Mouse (Mus musculus): ENCODE measurements around the gene Sipa1l2. TPM values are rescaled to one million over a fixed set of nuclear protein-coding genes. Genes with fewer than 3 reads are reported as not detected.
"Not testable (repeated sequence)": the region's sequence is repeated elsewhere in the genome, so short reads cannot be mapped to it uniquely, and the experiment has no call there.

Sipa1l2 gene
- polyA plus RNA-seq, 1 experiment from 2014 or later = 4.9 TPM

GRCm38 (mm10) chr8:125522151-125522550, 47.5 kb downstream of the Sipa1l2 start:
- Histone ChIP-seq H3K4me2 (ENCODE audit: low read depth, low read length) (no peak overlapping the region), H3K27ac (ENCODE audit: low read length) (no peak overlapping the region), H3K27me3 (replicated peaks; ENCODE audit: control insufficient read depth, insufficient read depth, low read length) (no peaks in the 10 kb centered on the region), H3K4me1 (ENCODE audit: control insufficient read depth, insufficient read depth, low read length) (peaks cover 33% of the 10 kb centered on the region), H3K36me3 (ENCODE audit: control insufficient read depth, insufficient read depth, low read length) (no peaks in the 10 kb centered on the region), H3K9ac (ENCODE audit: low read depth, low read length) (no peak overlapping the region), H3K4me3 (ENCODE audit: low read length) (no peak overlapping the region), H3K9me3 (ENCODE audit: control insufficient read depth, low read length) (no peaks in the 10 kb centered on the region)
- ATAC-seq = no peak
- WGBS = 67% methylated on average over 6 of the region's 6 CpGs

DNA sequence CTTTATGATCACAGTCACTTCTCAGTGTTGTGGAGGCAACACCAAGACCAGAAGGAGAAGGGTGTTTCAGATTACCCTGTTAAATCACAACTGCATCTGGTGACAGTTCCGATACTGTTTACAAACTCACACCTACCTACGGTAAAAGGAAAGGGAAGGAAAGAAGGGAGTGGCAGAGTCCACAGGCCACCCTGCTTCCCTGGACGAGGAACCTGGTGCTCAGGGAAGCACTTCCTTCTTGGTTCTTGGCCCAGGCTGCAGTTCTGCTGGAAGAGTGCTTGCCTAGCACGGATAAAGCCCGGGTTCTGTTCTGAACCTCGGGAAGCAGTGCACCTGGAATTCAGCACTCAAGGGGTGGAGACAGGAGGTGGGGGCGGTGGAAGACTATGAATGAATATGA, 48.5 kb downstream of the Sipa1l2 start:
- ATAC-seq = peak; percentile 60
- H3K4me3 ChIP-seq (ENCODE audit: low read length) = no peak overlapping the region
- no peak overlapping the region for H3K4me2 ChIP-seq (ENCODE audit: low read depth, low read length)
- H3K9ac ChIP-seq (ENCODE audit: low read depth, low read length) = no peak overlapping the region
- H3K9me3 ChIP-seq (ENCODE audit: control insufficient read depth, low read length) = no peaks in the 10 kb centered on the region
- H3K27me3 ChIP-seq (replicated peaks; ENCODE audit: control insufficient read depth, insufficient read depth, low read length) = no peaks in the 10 kb centered on the region
- 44% methylated on average over 7 of the region's 7 CpGs for WGBS
- no peaks in the 10 kb centered on the region for H3K36me3 ChIP-seq (ENCODE audit: control insufficient read depth, insufficient read depth, low read length)
- peaks cover 30% of the 10 kb centered on the region for H3K4me1 ChIP-seq (ENCODE audit: control insufficient read depth, insufficient read depth, low read length)
- H3K27ac ChIP-seq (ENCODE audit: low read length) = no peak overlapping the region

- ATAC-seq = not testable (repeated sequence)
- 90% methylated on average over 2 of the region's 2 CpGs for WGBS
Observed at GRCm38 (mm10) chr8:125520308-125520707, 49.3 kb downstream of the Sipa1l2 start.

DNA sequence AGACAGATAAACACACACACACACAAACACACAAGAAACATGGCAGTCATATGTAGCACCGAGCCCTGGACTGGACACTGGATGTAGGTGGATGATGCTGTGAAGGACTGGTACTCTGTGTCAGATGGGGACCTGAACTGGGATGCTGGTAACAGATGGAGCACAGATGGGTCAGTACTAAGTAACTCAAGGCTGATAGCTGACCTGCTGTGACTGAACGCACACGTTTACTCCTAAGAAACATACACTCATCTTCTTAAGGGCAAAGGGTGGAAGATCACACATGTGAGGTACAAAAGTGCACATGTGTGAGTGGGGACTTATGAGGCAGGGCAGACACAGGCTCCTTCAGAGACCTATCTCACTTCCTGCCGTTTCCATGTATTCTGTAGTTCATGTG, 50.7 kb downstream of the Sipa1l2 start:
- Histone ChIP-seq H3K4me3 (ENCODE audit: low read length) (no peak overlapping the region), H3K9me3 (ENCODE audit: control insufficient read depth, low read length) (no peaks in the 10 kb centered on the region), H3K4me1 (ENCODE audit: control insufficient read depth, insufficient read depth, low read length) (peaks cover 32% of the 10 kb centered on the region), H3K9ac (ENCODE audit: low read depth, low read length) (no peak overlapping the region), H3K27me3 (replicated peaks; ENCODE audit: control insufficient read depth, insufficient read depth, low read length) (no peaks in the 10 kb centered on the region), H3K4me2 (ENCODE audit: low read depth, low read length) (no peak overlapping the region), H3K36me3 (ENCODE audit: control insufficient read depth, insufficient read depth, low read length) (no peaks in the 10 kb centered on the region), H3K27ac (ENCODE audit: low read length) (no peak overlapping the region; the same call in 1 of the 2 replicates)
- WGBS = 72% methylated on average over 4 of the region's 4 CpGs
- ATAC-seq = no peak

More at GRCm38 (mm10) chr8:125520308-125520707, 49.3 kb downstream of the Sipa1l2 start:
- H3K4me1 ChIP-seq (ENCODE audit: control insufficient read depth, insufficient read depth, low read length) = peaks cover 30% of the 10 kb centered on the region
- not testable (repeated sequence) for H3K4me2 ChIP-seq (ENCODE audit: low read depth, low read length); H3K27me3 ChIP-seq (replicated peaks; ENCODE audit: control insufficient read depth, insufficient read depth, low read length); H3K9me3 ChIP-seq (ENCODE audit: control insufficient read depth, low read length); H3K36me3 ChIP-seq (ENCODE audit: control insufficient read depth, insufficient read depth, low read length); H3K9ac ChIP-seq (ENCODE audit: low read depth, low read length); H3K27ac ChIP-seq (ENCODE audit: low read length); H3K4me3 ChIP-seq (ENCODE audit: low read length)

DNA sequence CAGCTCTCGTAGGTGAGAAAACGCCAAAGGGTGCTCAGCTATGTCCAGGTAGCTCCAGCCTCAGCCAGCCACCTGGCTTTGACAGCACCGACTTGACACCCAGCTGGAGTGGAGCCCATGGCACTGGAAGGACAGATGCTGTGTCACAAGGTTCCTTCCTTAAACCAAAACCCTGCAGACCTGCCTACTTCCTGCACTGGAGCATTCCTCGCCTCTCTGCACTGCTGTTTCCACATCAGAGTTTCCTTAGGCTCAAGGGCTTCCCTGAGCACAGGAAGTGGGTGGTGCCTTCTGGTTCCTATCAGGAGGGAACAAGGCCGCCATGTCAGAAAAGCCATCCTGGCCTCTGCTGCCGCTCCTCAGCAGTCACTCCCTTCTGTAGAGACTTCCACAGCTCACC, 51.3 kb downstream of the Sipa1l2 start:
- no peak overlapping the region for H3K4me2 ChIP-seq (ENCODE audit: low read depth, low read length)
- no peak overlapping the region for H3K9ac ChIP-seq (ENCODE audit: low read depth, low read length)
- H3K36me3 ChIP-seq (ENCODE audit: control insufficient read depth, insufficient read depth, low read length) = no peaks in the 10 kb centered on the region
- no peak overlapping the region for H3K4me3 ChIP-seq (ENCODE audit: low read length)
- ATAC-seq = no peak; the same call in 1 of the 2 replicates
- whole genome bisulfite sequencing = 74% methylated on average over 6 of the region's 6 CpGs
- H3K27me3 ChIP-seq (replicated peaks; ENCODE audit: control insufficient read depth, insufficient read depth, low read length) = no peaks in the 10 kb centered on the region
- peak overlapping the region; percentile 38; the same call in 1 of the 2 replicates for H3K27ac ChIP-seq (ENCODE audit: low read length)
- peaks cover 37% of the 10 kb centered on the region for H3K4me1 ChIP-seq (ENCODE audit: control insufficient read depth, insufficient read depth, low read length)
- no peaks in the 10 kb centered on the region for H3K9me3 ChIP-seq (ENCODE audit: control insufficient read depth, low read length)

DNA sequence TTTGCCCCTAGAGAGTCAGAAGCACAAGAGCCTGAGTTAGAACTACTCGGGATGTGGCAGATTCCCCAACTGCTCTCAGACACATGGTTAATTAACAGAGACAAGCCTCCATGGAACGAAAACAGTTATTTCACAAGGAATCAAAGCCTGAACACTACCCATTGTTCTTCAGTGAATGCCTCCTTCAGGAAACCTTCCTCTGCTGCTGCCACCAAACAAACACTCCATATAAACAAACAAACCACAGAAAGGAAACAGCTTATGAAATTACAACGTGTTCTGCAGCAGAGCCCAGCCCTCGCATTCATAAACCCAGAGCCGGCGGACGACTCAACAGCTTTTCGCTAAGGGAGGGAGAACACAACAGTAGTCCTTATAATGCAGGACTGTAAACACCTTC, 52.2 kb downstream of the Sipa1l2 start:
- Histone ChIP-seq H3K27me3 (replicated peaks; ENCODE audit: control insufficient read depth, insufficient read depth, low read length) (no peaks in the 10 kb centered on the region), H3K36me3 (ENCODE audit: control insufficient read depth, insufficient read depth, low read length) (no peaks in the 10 kb centered on the region), H3K4me3 (ENCODE audit: low read length) (no peak overlapping the region), H3K4me1 (ENCODE audit: control insufficient read depth, insufficient read depth, low read length) (peaks cover 29% of the 10 kb centered on the region), H3K9me3 (ENCODE audit: control insufficient read depth, low read length) (no peaks in the 10 kb centered on the region), H3K27ac (ENCODE audit: low read length) (0 out of 2 replicates have a peak overlapping the region, but pooled peaks have one; percentile 10), H3K9ac (ENCODE audit: low read depth, low read length) (no peak overlapping the region), H3K4me2 (ENCODE audit: low read depth, low read length) (no peak overlapping the region)
- WGBS = 68% methylated on average over 8 of the region's 8 CpGs
- ATAC-seq = no peak

DNA sequence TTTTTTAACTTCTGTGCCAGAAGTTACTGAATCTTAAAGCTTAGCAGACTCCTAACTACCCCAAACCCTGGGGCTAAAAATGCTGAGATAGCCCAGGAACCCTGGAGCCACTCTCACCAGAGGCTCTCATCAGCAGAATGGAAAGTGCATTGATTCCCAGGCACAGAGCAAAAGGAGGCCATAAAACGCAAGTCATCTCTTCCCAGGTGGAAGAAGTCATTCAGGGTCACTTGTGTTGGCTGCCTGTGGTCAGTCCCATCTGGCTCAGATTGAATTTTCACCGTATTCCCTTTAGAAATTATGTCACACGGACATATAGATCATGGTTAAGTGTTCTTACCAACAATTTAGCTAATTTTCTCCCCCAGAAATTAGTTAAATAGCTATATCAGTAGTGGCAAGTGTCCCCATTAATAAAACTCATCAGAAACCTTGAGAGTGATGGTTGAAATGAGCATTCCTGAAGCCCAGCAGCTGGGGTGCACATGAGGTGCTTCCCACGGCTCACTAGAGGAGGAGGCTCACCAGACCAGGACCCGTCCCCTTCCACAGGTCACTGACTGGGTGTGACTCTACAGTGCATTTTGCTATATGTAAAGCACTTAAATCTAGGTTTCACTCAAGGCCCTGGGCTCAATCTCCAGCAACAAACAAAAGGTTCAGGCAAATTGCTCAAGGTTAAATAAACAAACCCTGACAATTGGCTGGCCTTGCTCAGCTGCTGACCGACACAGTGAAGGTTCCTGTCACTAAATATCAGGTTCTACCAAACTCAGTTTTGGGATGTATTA, 53.3 kb downstream of the Sipa1l2 start:
- Histone ChIP-seq H3K4me1 (ENCODE audit: control insufficient read depth, insufficient read depth, low read length) (peaks cover 26% of the 10 kb centered on the region), H3K27me3 (replicated peaks; ENCODE audit: control insufficient read depth, insufficient read depth, low read length) (no peaks in the 10 kb centered on the region), H3K27ac (ENCODE audit: low read length) (no peak overlapping the region), H3K9ac (ENCODE audit: low read depth, low read length) (no peak overlapping the region), H3K4me3 (ENCODE audit: low read length) (no peak overlapping the region), H3K9me3 (ENCODE audit: control insufficient read depth, low read length) (no peaks in the 10 kb centered on the region), H3K4me2 (ENCODE audit: low read depth, low read length) (no peak overlapping the region), H3K36me3 (ENCODE audit: control insufficient read depth, insufficient read depth, low read length) (no peaks in the 10 kb centered on the region)
- 62% methylated on average over 6 of the region's 6 CpGs for WGBS
- no peak for ATAC-seq

- 57% methylated on average over 8 of the region's 8 CpGs for WGBS
- Histone ChIP-seq H3K9me3 (ENCODE audit: control insufficient read depth, low read length) (no peaks in the 10 kb centered on the region), H3K4me2 (ENCODE audit: low read depth, low read length) (no peak overlapping the region), H3K4me1 (ENCODE audit: control insufficient read depth, insufficient read depth, low read length) (peaks cover 24% of the 10 kb centered on the region), H3K9ac (ENCODE audit: low read depth, low read length) (no peak overlapping the region), H3K27ac (ENCODE audit: low read length) (no peak overlapping the region), H3K4me3 (ENCODE audit: low read length) (no peak overlapping the region), H3K27me3 (replicated peaks; ENCODE audit: control insufficient read depth, insufficient read depth, low read length) (no peaks in the 10 kb centered on the region), H3K36me3 (ENCODE audit: control insufficient read depth, insufficient read depth, low read length) (no peaks in the 10 kb centered on the region)
- ATAC-seq = no peak
Observed at GRCm38 (mm10) chr8:125515665-125516064, 53.9 kb downstream of the Sipa1l2 start.

DNA sequence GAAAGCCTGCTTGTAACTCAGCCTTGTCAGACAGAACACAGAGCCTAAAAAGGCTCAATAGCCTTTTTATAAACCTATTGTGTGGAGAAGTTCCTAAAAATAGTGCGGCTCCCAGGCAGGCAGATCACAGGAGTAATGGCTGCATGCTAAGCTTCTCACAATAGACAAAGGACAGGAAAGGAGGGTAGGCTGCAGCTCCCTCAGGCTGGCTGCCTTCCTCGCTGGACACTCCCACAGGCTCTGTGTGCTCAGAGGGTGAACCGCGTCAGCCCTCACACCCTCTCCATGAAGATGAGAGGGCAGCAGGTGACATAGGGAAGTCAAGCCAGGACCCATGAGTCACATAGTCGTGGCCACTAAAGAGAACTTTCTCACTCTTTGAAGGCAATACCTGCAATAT, 55.7 kb downstream of the Sipa1l2 start:
- peak; percentile 57; the same call in 1 of the 2 replicates for ATAC-seq
- H3K27ac ChIP-seq (ENCODE audit: low read length) = peak overlapping the region; percentile 53

More for the DNA sequence above, 55.7 kb downstream of the Sipa1l2 start:
- Histone ChIP-seq H3K4me1 (ENCODE audit: control insufficient read depth, insufficient read depth, low read length) (peaks cover 24% of the 10 kb centered on the region), H3K4me2 (ENCODE audit: low read depth, low read length) (no peak overlapping the region), H3K4me3 (ENCODE audit: low read length) (no peak overlapping the region), H3K36me3 (ENCODE audit: control insufficient read depth, insufficient read depth, low read length) (no peaks in the 10 kb centered on the region), H3K9ac (ENCODE audit: low read depth, low read length) (0 out of 2 replicates have a peak overlapping the region, but pooled peaks have one; percentile 13), H3K27me3 (replicated peaks; ENCODE audit: control insufficient read depth, insufficient read depth, low read length) (no peaks in the 10 kb centered on the region), H3K9me3 (ENCODE audit: control insufficient read depth, low read length) (no peaks in the 10 kb centered on the region)
- 31% methylated on average over 5 of the region's 5 CpGs for WGBS
